Mouse (Mus musculus) embryonic facial prominence, embryonic 11.5 days (tissue): ENCODE data around the gene Fignl1. TPM values are rescaled to one million over a fixed set of nuclear protein-coding genes. Genes with fewer than 3 reads are reported as not detected.

Experiments used
- ATAC-seq: fragments of 200-750 bp; cut with Nextera tagmentation; replicated peaks from 2 replicates; pipeline ENCODE4 v1.8.0; 2017; ENCODE audit warnings: low read depth; ENCODE audit not compliant: insufficient number of reproducible peaks, low FRiP score, low TSS enrichment
- DNase-seq: peaks from one replicate; pipeline ENCODE4 v3.0.0-alpha.2; 2015; ENCODE audit warnings: low spot score
- H3K27ac ChIP-seq: fragments of 300-500 bp; sonication (generic); replicated peaks from 2 replicates; pipeline ENCODE4 v1.5.1; 2014; ENCODE audit warnings: mild to moderate bottlenecking, low read depth, low read length, control low read depth
- H3K27me3 ChIP-seq: fragments of 300-500 bp; sonication (generic); 2 replicates; pipeline ENCODE4 v1.6.1; 2014; ENCODE audit warnings: mild to moderate bottlenecking, low read length, moderate library complexity, mixed read lengths; ENCODE audit not compliant: control insufficient read depth, insufficient read depth
- H3K36me3 ChIP-seq: fragments of 300-500 bp; sonication (generic); replicated peaks from 2 replicates; pipeline ENCODE4 v1.6.1; 2014; ENCODE audit warnings: low read depth, mild to moderate bottlenecking, low read length, moderate library complexity, mixed read lengths; ENCODE audit not compliant: control insufficient read depth, insufficient read depth
- H3K4me1 ChIP-seq: fragments of 300-500 bp; sonication (generic); 2 replicates; pipeline ENCODE4 v1.6.1; 2014; ENCODE audit warnings: low read length, mixed read lengths; ENCODE audit not compliant: control insufficient read depth, insufficient read depth
- H3K4me2 ChIP-seq: fragments of 300-500 bp; sonication (generic); 2 replicates; pipeline ENCODE4 v1.6.1; 2014; ENCODE audit warnings: low read depth, mild to moderate bottlenecking, control low read depth, low read length, moderate library complexity
- H3K4me3 ChIP-seq: fragments of 300-500 bp; sonication (generic); 2 replicates; pipeline ENCODE4 v1.5.1; 2014; ENCODE audit warnings: low read depth, low read length, control low read depth
- H3K9ac ChIP-seq: fragments of 300-500 bp; sonication (generic); replicated peaks from 2 replicates; pipeline ENCODE4 v1.6.1; 2014; ENCODE audit warnings: mild to moderate bottlenecking, control low read depth, low read length
- H3K9me3 ChIP-seq: fragments of 300-500 bp; sonication (generic); replicated peaks from 2 replicates; pipeline ENCODE4 v1.6.1; 2016; ENCODE audit warnings: mild to moderate bottlenecking, low read length, inconsistent platforms, mixed read lengths; ENCODE audit not compliant: control insufficient read depth
- WGBS: fragments of 180-500 bp; shearing (Covaris S2); extraction: QIAGEN DNeasy Blood & Tissue Kit; methylation state at CpG from one replicate; pipeline ENCODE4 v1.1.7; 2014; 5-methylcytosine and 5-hydroxymethylcytosine counted together
- polyA plus RNA-seq: library from polyadenylated mRNA; unstranded; fragments of >200 nt; fragmentation: Nextera tagmentation; extraction: Ambion mirVana; gene quantifications from 2 replicates; pipeline ENCODE4 v1.2.1, GENCODE M21; 2014

Fignl1 gene
- polyA plus RNA-seq, 1 experiment from 2014 or later = 119 TPM

GRCm38 (mm10) chr11:11777246-11777645, 31.5 kb downstream of the Fignl1 start:
- DNase-seq = no peak
- no peak overlapping the region for H3K4me3 ChIP-seq

GRCm38 (mm10) chr11:11776822-11777174, 32.0 kb downstream of the Fignl1 start:
- WGBS = 76% methylated on average over 7 of the region's 7 CpGs
- Histone ChIP-seq H3K36me3 (no peaks in the 10 kb centered on the region), H3K9me3 (no peaks in the 10 kb centered on the region), H3K4me1 (no peaks in the 10 kb centered on the region), H3K27me3 (no peaks in the 10 kb centered on the region), H3K4me2 (no peak overlapping the region), H3K9ac (no peak overlapping the region), H3K4me3 (no peak overlapping the region), H3K27ac (no peak overlapping the region)
- DNase-seq (no peak), ATAC-seq (no peak)

More at GRCm38 (mm10) chr11:11777246-11777645, 31.5 kb downstream of the Fignl1 start:
- no peak overlapping the region for H3K4me2 ChIP-seq
- WGBS = 82% methylated on average over 3 of the region's 3 CpGs
- no peaks in the 10 kb centered on the region for H3K36me3 ChIP-seq
- no peaks in the 10 kb centered on the region for H3K27me3 ChIP-seq
- no peaks in the 10 kb centered on the region for H3K9me3 ChIP-seq
- ATAC-seq = no peak
- H3K9ac ChIP-seq = no peak overlapping the region
- H3K27ac ChIP-seq = no peak overlapping the region
- no peaks in the 10 kb centered on the region for H3K4me1 ChIP-seq

GRCm38 (mm10) chr11:11776071-11776821, 32.5 kb downstream of the Fignl1 start:
- Histone ChIP-seq H3K4me1 (no peaks in the 10 kb centered on the region), H3K4me3 (no peak overlapping the region), H3K27me3 (no peaks in the 10 kb centered on the region), H3K4me2 (no peak overlapping the region), H3K36me3 (no peaks in the 10 kb centered on the region), H3K27ac (no peak overlapping the region), H3K9ac (no peak overlapping the region), H3K9me3 (no peaks in the 10 kb centered on the region)
- WGBS = 57% methylated on average over 4 of the region's 4 CpGs
- ATAC-seq = no peak
- DNase-seq = no peak

GRCm38 (mm10) chr11:11774893-11775292, 33.9 kb downstream of the Fignl1 start:
- H3K4me2 ChIP-seq = no peak overlapping the region
- no peak overlapping the region for H3K9ac ChIP-seq
- no peak overlapping the region for H3K27ac ChIP-seq
- DNase-seq = no peak
- H3K27me3 ChIP-seq = no peaks in the 10 kb centered on the region
- H3K4me3 ChIP-seq = no peak overlapping the region
- H3K9me3 ChIP-seq = no peaks in the 10 kb centered on the region
- no peaks in the 10 kb centered on the region for H3K4me1 ChIP-seq
- no peak for ATAC-seq
- WGBS = 88% methylated on average over 5 of the region's 5 CpGs
- H3K36me3 ChIP-seq = no peaks in the 10 kb centered on the region

- H3K4me1 ChIP-seq = no peaks in the 10 kb centered on the region
- no peaks in the 10 kb centered on the region for H3K36me3 ChIP-seq
- H3K27me3 ChIP-seq = no peaks in the 10 kb centered on the region
- no peak for DNase-seq
- no peak overlapping the region for H3K4me3 ChIP-seq
- no peaks in the 10 kb centered on the region for H3K9me3 ChIP-seq
- no peak overlapping the region for H3K9ac ChIP-seq
- H3K4me2 ChIP-seq = no peak overlapping the region
- no peak for ATAC-seq
- WGBS = 95% methylated on average over 4 of the region's 4 CpGs
- H3K27ac ChIP-seq = no peak overlapping the region
Observed at GRCm38 (mm10) chr11:11774384-11774783, 34.4 kb downstream of the Fignl1 start.

GRCm38 (mm10) chr11:11772196-11772595, 36.6 kb downstream of the Fignl1 start:
- Histone ChIP-seq H3K9ac (no peak overlapping the region), H3K4me1 (no peaks in the 10 kb centered on the region), H3K9me3 (no peaks in the 10 kb centered on the region), H3K4me2 (no peak overlapping the region), H3K36me3 (no peaks in the 10 kb centered on the region), H3K27ac (no peak overlapping the region), H3K4me3 (no peak overlapping the region), H3K27me3 (no peaks in the 10 kb centered on the region)
- WGBS = 86% methylated on average over 4 of the region's 4 CpGs
- DNase-seq (no peak), ATAC-seq (no peak)

GRCm38 (mm10) chr11:11770691-11771090, 38.1 kb downstream of the Fignl1 start:
- Histone ChIP-seq H3K27me3 (no peaks in the 10 kb centered on the region), H3K36me3 (no peaks in the 10 kb centered on the region), H3K4me1 (no peaks in the 10 kb centered on the region), H3K4me3 (no peak overlapping the region), H3K27ac (no peak overlapping the region), H3K9ac (no peak overlapping the region), H3K4me2 (no peak overlapping the region), H3K9me3 (no peaks in the 10 kb centered on the region)
- DNase-seq = no peak
- no peak for ATAC-seq
- 87% methylated on average over 3 of the region's 3 CpGs for WGBS

- H3K9me3 ChIP-seq = no peaks in the 10 kb centered on the region
- no peak for ATAC-seq
- WGBS = 94% methylated on average over 20 of the region's 20 CpGs
Observed at GRCm38 (mm10) chr11:11769281-11769680, 39.5 kb downstream of the Fignl1 start.

More at GRCm38 (mm10) chr11:11769281-11769680, 39.5 kb downstream of the Fignl1 start:
- Histone ChIP-seq H3K9ac (no peak overlapping the region), H3K36me3 (no peaks in the 10 kb centered on the region), H3K27me3 (no peaks in the 10 kb centered on the region), H3K4me2 (no peak overlapping the region), H3K27ac (no peak overlapping the region), H3K4me3 (no peak overlapping the region), H3K4me1 (no peaks in the 10 kb centered on the region)
- DNase-seq = no peak
